Mouse (Mus musculus): Measurements from ENCODE around the gene Gm16368. TPM values are rescaled to one million over a fixed set of nuclear protein-coding genes. Genes with fewer than 3 reads are reported as not detected.
"Not testable (repeated sequence)": the region's sequence is repeated elsewhere in the genome, so short reads cannot be mapped to it uniquely, and the experiment has no call there.

The Gm16368 gene
- polyA plus RNA-seq (2015; fragmentation: Nextera tagmentation; extraction: Ambion mirVana) = not detected in 2 replicates

DNA sequence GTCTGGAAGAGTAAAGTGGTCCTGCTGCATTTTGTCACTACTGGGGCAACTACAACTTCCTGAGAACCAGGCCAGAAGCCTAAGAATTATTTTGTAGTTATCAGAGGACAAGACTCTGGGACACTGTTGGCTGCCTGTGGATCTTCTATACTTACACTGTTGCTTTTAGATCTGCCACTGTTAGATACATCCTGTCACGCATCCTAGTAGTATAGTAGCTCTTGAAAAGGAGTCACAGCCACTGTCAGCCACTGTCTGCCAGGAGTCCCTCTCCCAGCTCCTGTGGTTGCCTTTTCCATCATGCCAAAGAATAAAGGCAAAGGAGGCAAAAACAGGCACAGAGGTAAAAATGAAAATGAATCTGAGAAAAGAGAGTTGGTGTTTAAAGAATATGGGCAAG, at the start of gene Gm16368:
Gene Gm16368, plus strand, starts transcription at position 301 of the 400 bp plus-strand sequence.
- H3K27me3 ChIP-seq; H3K27ac ChIP-seq (replicated peaks); H3K4me1 ChIP-seq; H3K9ac ChIP-seq; H3K4me2 ChIP-seq (replicated peaks); H3K4me3 ChIP-seq (replicated peaks); H3K9me3 ChIP-seq (replicated peaks); ATAC-seq (ENCODE audit: insufficient number of reproducible peaks, low FRiP score, low TSS enrichment, low read depth); H3K36me3 ChIP-seq: not testable (repeated sequence)
- 74% methylated on average over 1 of the region's 1 CpGs for WGBS

GRCm38 (mm10) chr12:88039062-88039461, 44.4 kb upstream of the Gm16368 start:
- H3K4me1 ChIP-seq; H3K27ac ChIP-seq (replicated peaks); H3K4me3 ChIP-seq (replicated peaks); H3K9ac ChIP-seq; H3K27me3 ChIP-seq; H3K9me3 ChIP-seq (replicated peaks); H3K4me2 ChIP-seq (replicated peaks); ATAC-seq (ENCODE audit: insufficient number of reproducible peaks, low FRiP score, low TSS enrichment, low read depth); H3K36me3 ChIP-seq: not testable (repeated sequence)

DNA sequence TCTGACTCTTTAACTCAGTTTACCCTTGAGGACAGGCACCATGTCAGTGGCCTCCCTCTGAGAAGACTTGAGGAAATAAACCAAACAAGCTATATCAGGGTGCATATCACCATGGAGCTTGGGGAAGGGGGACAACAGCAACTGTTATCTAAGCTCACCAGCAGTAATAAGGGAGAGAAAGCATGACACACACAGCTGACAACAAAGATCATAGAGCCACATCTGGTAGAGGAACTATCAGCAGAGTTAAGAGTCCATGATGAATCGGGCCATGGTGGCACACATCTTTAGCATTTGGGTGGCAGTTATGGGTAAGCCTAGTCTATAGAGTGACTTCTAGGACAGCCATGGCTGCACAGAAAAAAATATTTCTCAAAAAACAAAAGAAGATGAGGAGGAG, 43.8 kb upstream of the Gm16368 start:
- not testable (repeated sequence) for H3K9me3 ChIP-seq (replicated peaks)

GRCm38 (mm10) chr12:88045226-88045625, 38.3 kb upstream of the Gm16368 start:
- not testable (repeated sequence) for H3K4me3 ChIP-seq (replicated peaks); H3K27ac ChIP-seq (replicated peaks); H3K9me3 ChIP-seq (replicated peaks); H3K4me1 ChIP-seq; H3K9ac ChIP-seq; H3K27me3 ChIP-seq; H3K4me2 ChIP-seq (replicated peaks); ATAC-seq (ENCODE audit: insufficient number of reproducible peaks, low FRiP score, low TSS enrichment, low read depth); H3K36me3 ChIP-seq
- 44% methylated on average over 1 of the region's 1 CpGs for WGBS

More for the DNA sequence above, 43.8 kb upstream of the Gm16368 start:
- not testable (repeated sequence) for H3K9ac ChIP-seq; H3K4me2 ChIP-seq (replicated peaks); H3K27ac ChIP-seq (replicated peaks); H3K27me3 ChIP-seq; H3K4me1 ChIP-seq; ATAC-seq (ENCODE audit: insufficient number of reproducible peaks, low FRiP score, low TSS enrichment, low read depth); H3K4me3 ChIP-seq (replicated peaks); H3K36me3 ChIP-seq
- 95% methylated on average over 1 of the region's 1 CpGs for WGBS

Other genes with a start within 250 kb of the Gm16368 start
- gene Gm2001, start 241.4 kb upstream of the Gm16368 start, polyA plus RNA-seq (2015; fragmentation: Nextera tagmentation; extraction: Ambion mirVana) = not detected in 2 replicates
- gene Gm2016, start 209.6 kb upstream of the Gm16368 start, polyA plus RNA-seq (2015; fragmentation: Nextera tagmentation; extraction: Ambion mirVana) = not detected in 2 replicates
- gene Gm2022, start 188.3 kb upstream of the Gm16368 start, polyA plus RNA-seq (2015; fragmentation: Nextera tagmentation; extraction: Ambion mirVana) = not detected in 2 replicates
- gene Gm2035, start 163.8 kb upstream of the Gm16368 start, polyA plus RNA-seq (2015; fragmentation: Nextera tagmentation; extraction: Ambion mirVana) = not detected in 2 replicates
- not detected in 2 replicates for gene Gm2042, start 129.6 kb upstream of the Gm16368 start, polyA plus RNA-seq (2015; fragmentation: Nextera tagmentation; extraction: Ambion mirVana)
- not detected in 2 replicates for gene Gm2075, start 71.8 kb upstream of the Gm16368 start, polyA plus RNA-seq (2015; fragmentation: Nextera tagmentation; extraction: Ambion mirVana)
- gene Gm6803, start 64.9 kb upstream of the Gm16368 start, polyA plus RNA-seq (2015; fragmentation: Nextera tagmentation; extraction: Ambion mirVana) = not detected in 2 replicates
- not detected in 2 replicates for gene Gm2056, start 56.7 kb upstream of the Gm16368 start, polyA plus RNA-seq (2015; fragmentation: Nextera tagmentation; extraction: Ambion mirVana)
- 0.17 TPM in 1 of 2 replicates, not detected in the other for gene Gm10436, start 98.4 kb downstream of the Gm16368 start, polyA plus RNA-seq (2015; fragmentation: Nextera tagmentation; extraction: Ambion mirVana)
- gene Gm8332, start 166.4 kb downstream of the Gm16368 start, polyA plus RNA-seq (2015; fragmentation: Nextera tagmentation; extraction: Ambion mirVana) = not detected in 2 replicates
- gene Gm5662, start 190.8 kb downstream of the Gm16368 start, polyA plus RNA-seq (2015; fragmentation: Nextera tagmentation; extraction: Ambion mirVana) = not detected in 2 replicates
- gene Gm5039, start 240.3 kb downstream of the Gm16368 start, polyA plus RNA-seq (2015; fragmentation: Nextera tagmentation; extraction: Ambion mirVana) = not detected in 2 replicates

Data from embryonic facial prominence, embryonic 15.5 days (tissue).